Mouse (Mus musculus) hindbrain, embryonic 14.5 days (tissue): ENCODE measurements at regions not wholly inside any gene's neighbourhood (a gene's known extent, or its start where the extent isn't known, plus 50 kb on each side); places are given as distances from the start of the nearest gene placed in this dataset.
A peak's percentile ranks its signal among the peaks of the same experiment; 100 is the strongest.

Experiments
- ATAC-seq: fragments of 200-750 bp; cut with Nextera tagmentation; 2 replicates; pipeline ENCODE4 v1.8.0; 2017; ENCODE audit warnings: moderate number of reproducible peaks, mild to moderate bottlenecking, moderate TSS enrichment, moderate library complexity; ENCODE audit not compliant: low FRiP score
- DNase-seq: peaks from one replicate; pipeline ENCODE4 v3.0.0-alpha.2; 2015; ENCODE audit warnings: low spot score
- H3K27ac ChIP-seq: fragments of 300-500 bp; sonication (generic); 2 replicates; pipeline ENCODE4 v1.5.1; 2014; ENCODE audit warnings: mild to moderate bottlenecking, moderate library complexity
- H3K27me3 ChIP-seq: fragments of 300-500 bp; sonication (generic); 2 replicates; pipeline ENCODE4 v1.6.1; 2014; ENCODE audit warnings: mild to moderate bottlenecking, low read length, mixed read lengths; ENCODE audit not compliant: control insufficient read depth, insufficient read depth
- H3K36me3 ChIP-seq: fragments of 300-500 bp; sonication (generic); replicated peaks from 2 replicates; pipeline ENCODE4 v1.6.1; 2014; ENCODE audit not compliant: control insufficient read depth, insufficient read depth
- H3K4me1 ChIP-seq: fragments of 300-500 bp; sonication (generic); replicated peaks from 2 replicates; pipeline ENCODE4 v1.6.1; 2014; ENCODE audit warnings: antibody characterized with exemption, low read length, mixed read lengths; ENCODE audit not compliant: control insufficient read depth, insufficient read depth
- H3K4me2 ChIP-seq: fragments of 300-500 bp; sonication (generic); replicated peaks from 2 replicates; pipeline ENCODE4 v1.6.1; 2014; ENCODE audit warnings: mild to moderate bottlenecking, moderate library complexity
- H3K4me3 ChIP-seq: fragments of 300-500 bp; sonication (generic); replicated peaks from 2 replicates; pipeline ENCODE4 v1.5.1; 2014; ENCODE audit warnings: mild to moderate bottlenecking, low read length
- H3K9ac ChIP-seq: fragments of 300-500 bp; sonication (generic); 2 replicates; pipeline ENCODE4 v1.6.1; 2014
- H3K9me3 ChIP-seq: fragments of 300-500 bp; sonication (generic); 2 replicates; pipeline ENCODE4 v1.6.1; 2016; ENCODE audit warnings: low read length; ENCODE audit not compliant: control insufficient read depth
- WGBS: fragments of 180-500 bp; shearing (Covaris S2); extraction: QIAGEN DNeasy Blood & Tissue Kit; methylation state at CpG from one replicate; pipeline ENCODE4 v1.1.7; 2014; 5-methylcytosine and 5-hydroxymethylcytosine counted together

- ATAC-seq (peak; percentile 53; the same call in 1 of the 2 replicates), DNase-seq (peak; percentile 49)
- WGBS, result 21% methylated on average over 1 of the region's 1 CpGs
- peak overlapping the region; percentile 51; the same call in 1 of the 2 replicates for H3K27ac ChIP-seq
- no peaks in the 10 kb centered on the region for H3K4me1 ChIP-seq
- no peaks in the 10 kb centered on the region for H3K9me3 ChIP-seq
- no peaks in the 10 kb centered on the region for H3K36me3 ChIP-seq
- no peaks in the 10 kb centered on the region for H3K27me3 ChIP-seq
- H3K4me2 ChIP-seq, result no peak overlapping the region
- no peak overlapping the region for H3K9ac ChIP-seq
- no peak overlapping the region for H3K4me3 ChIP-seq
Observed at GRCm38 (mm10) chr10:16664483-16664882, 1058.5 kb upstream of the Cited2 start.

GRCm38 (mm10) chr10:16670286-16670685 is 1052.7 kb upstream of the Cited2 start:
- Histone ChIP-seq H3K36me3 (no peaks in the 10 kb centered on the region), H3K4me2 (no peak overlapping the region), H3K27ac (no peak overlapping the region), H3K4me1 (no peaks in the 10 kb centered on the region), H3K4me3 (no peak overlapping the region), H3K9ac (no peak overlapping the region), H3K27me3 (no peaks in the 10 kb centered on the region), H3K9me3 (no peaks in the 10 kb centered on the region)
- DNase-seq, result no peak
- WGBS, result 38% methylated on average over 2 of the region's 2 CpGs
- ATAC-seq, result no peak

GRCm38 (mm10) chr10:16681001-16681400 is 1042.0 kb upstream of the Cited2 start:
- Histone ChIP-seq H3K9ac (no peak overlapping the region), H3K36me3 (no peaks in the 10 kb centered on the region), H3K9me3 (no peaks in the 10 kb centered on the region), H3K4me1 (no peaks in the 10 kb centered on the region), H3K4me3 (no peak overlapping the region), H3K27me3 (no peaks in the 10 kb centered on the region), H3K4me2 (no peak overlapping the region), H3K27ac (no peak overlapping the region)
- DNase-seq (no peak), ATAC-seq (no peak)
- WGBS, result 90% methylated on average over 3 of the region's 3 CpGs

GRCm38 (mm10) chr10:16685352-16685751 is 1037.7 kb upstream of the Cited2 start:
- H3K9me3 ChIP-seq, result no peaks in the 10 kb centered on the region
- H3K27me3 ChIP-seq, result no peaks in the 10 kb centered on the region
- H3K4me2 ChIP-seq, result no peak overlapping the region
- H3K27ac ChIP-seq, result no peak overlapping the region
- no peak overlapping the region for H3K4me3 ChIP-seq
- H3K36me3 ChIP-seq, result no peaks in the 10 kb centered on the region
- ATAC-seq (no peak), DNase-seq (no peak)
- no peaks in the 10 kb centered on the region for H3K4me1 ChIP-seq
- 95% methylated on average over 1 of the region's 1 CpGs for WGBS
- no peak overlapping the region for H3K9ac ChIP-seq

GRCm38 (mm10) chr10:16706976-16707375 is 1016.0 kb upstream of the Cited2 start:
- no peaks in the 10 kb centered on the region for H3K27me3 ChIP-seq
- H3K9ac ChIP-seq, result no peak overlapping the region
- 68% methylated on average over 2 of the region's 2 CpGs for WGBS
- H3K4me1 ChIP-seq, result no peaks in the 10 kb centered on the region
- H3K4me3 ChIP-seq, result no peak overlapping the region
- ATAC-seq (no peak), DNase-seq (no peak)
- no peaks in the 10 kb centered on the region for H3K9me3 ChIP-seq
- H3K4me2 ChIP-seq, result no peak overlapping the region
- H3K27ac ChIP-seq, result no peak overlapping the region
- H3K36me3 ChIP-seq, result no peaks in the 10 kb centered on the region

- H3K4me3 ChIP-seq, result no peak overlapping the region
- no peaks in the 10 kb centered on the region for H3K9me3 ChIP-seq
- no peak overlapping the region for H3K27ac ChIP-seq
- ATAC-seq (no peak), DNase-seq (no peak)
- no peaks in the 10 kb centered on the region for H3K36me3 ChIP-seq
- no peak overlapping the region for H3K9ac ChIP-seq
- no peaks in the 10 kb centered on the region for H3K27me3 ChIP-seq
- H3K4me1 ChIP-seq, result no peaks in the 10 kb centered on the region
- 61% methylated on average over 3 of the region's 3 CpGs for WGBS
- no peak overlapping the region for H3K4me2 ChIP-seq
Observed at GRCm38 (mm10) chr10:16713143-16713542, 1009.9 kb upstream of the Cited2 start.

- no peaks in the 10 kb centered on the region for H3K4me1 ChIP-seq
- no peak overlapping the region for H3K4me2 ChIP-seq
- ATAC-seq (no peak), DNase-seq (no peak)
- no peak overlapping the region for H3K9ac ChIP-seq
- no peak overlapping the region for H3K27ac ChIP-seq
- no peak overlapping the region for H3K4me3 ChIP-seq
- H3K27me3 ChIP-seq, result no peaks in the 10 kb centered on the region
- WGBS, result 77% methylated on average over 4 of the region's 4 CpGs
- no peaks in the 10 kb centered on the region for H3K9me3 ChIP-seq
- H3K36me3 ChIP-seq, result no peaks in the 10 kb centered on the region
Observed at GRCm38 (mm10) chr10:16714065-16714464, 1009.0 kb upstream of the Cited2 start.

- no peaks in the 10 kb centered on the region for H3K9me3 ChIP-seq
Observed at GRCm38 (mm10) chr10:16714526-16714925, 1008.5 kb upstream of the Cited2 start.

GRCm38 (mm10) chr10:16742246-16742645 is 980.8 kb upstream of the Cited2 start:
- ATAC-seq (no peak), DNase-seq (no peak)
- Histone ChIP-seq H3K4me2 (no peak overlapping the region), H3K27ac (no peak overlapping the region), H3K9ac (no peak overlapping the region), H3K4me3 (no peak overlapping the region), H3K36me3 (no peaks in the 10 kb centered on the region), H3K4me1 (no peaks in the 10 kb centered on the region), H3K9me3 (no peaks in the 10 kb centered on the region), H3K27me3 (no peaks in the 10 kb centered on the region)

More at GRCm38 (mm10) chr10:16714526-16714925, 1008.5 kb upstream of the Cited2 start:
- ATAC-seq (no peak), DNase-seq (no peak)
- no peak overlapping the region for H3K4me2 ChIP-seq
- 82% methylated on average over 2 of the region's 2 CpGs for WGBS
- H3K27me3 ChIP-seq, result no peaks in the 10 kb centered on the region
- H3K9ac ChIP-seq, result no peak overlapping the region
- no peak overlapping the region for H3K27ac ChIP-seq
- no peaks in the 10 kb centered on the region for H3K36me3 ChIP-seq
- no peaks in the 10 kb centered on the region for H3K4me1 ChIP-seq
- no peak overlapping the region for H3K4me3 ChIP-seq

GRCm38 (mm10) chr10:16751546-16751945 is 971.5 kb upstream of the Cited2 start:
- no peak overlapping the region for H3K27ac ChIP-seq
- H3K36me3 ChIP-seq, result no peaks in the 10 kb centered on the region
- no peak overlapping the region for H3K4me2 ChIP-seq
- no peaks in the 10 kb centered on the region for H3K27me3 ChIP-seq
- DNase-seq, result no peak
- no peak for ATAC-seq
- no peaks in the 10 kb centered on the region for H3K4me1 ChIP-seq
- H3K9me3 ChIP-seq, result no peaks in the 10 kb centered on the region
- no peak overlapping the region for H3K4me3 ChIP-seq
- H3K9ac ChIP-seq, result no peak overlapping the region
